Mouse (Mus musculus) small intestine, adult 2 months (tissue): Measurements from ENCODE around the gene Rab21.

Source experiments
- CTCF ChIP-seq: fragments of 200-500 bp; IDR thresholded peaks from 2 replicates; pipeline ENCODE4 v1.5.1; 2012; ENCODE audit warnings: low read depth, mild to moderate bottlenecking, control low read depth, inconsistent platforms, low read length, moderate library complexity, mixed read lengths; ENCODE audit not compliant: insufficient replicate concordance, insufficient read length; ENCODE audit errors: extremely low read depth
- POLR2A ChIP-seq: fragments of 200-500 bp; IDR thresholded peaks from 2 replicates; pipeline ENCODE4 v1.6.1; 2012; ENCODE audit warnings: low read depth, mild to moderate bottlenecking, control low read depth, inconsistent platforms, low read length, moderate library complexity

- TF ChIP-seq CTCF (no peak), POLR2A (no peak)
Observed at GRCm38 (mm10) chr10:115354553-115354952, 39.2 kb upstream of the Rab21 start.
